7 mouse cellular contexts compared by ENCODE assay signal in the genomic region with DNA sequence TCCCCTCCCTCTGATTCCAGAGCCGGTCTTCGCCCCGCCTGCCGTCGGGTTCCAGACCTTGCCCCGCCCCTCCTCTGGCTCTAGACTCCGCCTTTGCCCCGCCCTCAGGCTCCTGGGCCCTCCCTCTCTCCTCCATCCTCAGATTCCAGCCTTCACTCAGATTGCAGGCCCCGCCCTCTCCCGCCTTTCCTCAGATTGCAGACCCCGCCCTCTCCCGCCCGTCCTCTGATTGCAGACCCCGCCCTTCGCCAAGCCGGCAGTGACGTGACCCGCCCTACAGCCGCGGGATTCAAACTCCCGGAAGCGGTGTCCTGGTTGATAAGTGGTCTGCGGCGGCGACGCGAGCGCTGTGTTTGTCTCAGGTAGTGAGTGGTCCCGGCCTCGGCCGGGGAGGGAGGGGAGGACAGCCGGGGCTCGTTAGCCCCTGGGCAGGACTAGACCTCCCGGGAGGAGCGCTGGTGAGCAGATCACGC. TPM values are rescaled to one million over a fixed set of nuclear protein-coding genes. Genes with fewer than 3 reads are reported as not detected.
DNase-seq lines count a peak whose midpoint lies in the region; ATAC-seq lines count a peak whose summit lies in the region.

A gene (plus strand): TSS at position 292 of the 473 bp plus-strand sequence.

- peak within 1 kb of the TSS; percentile 81 for H3K9ac ChIP-seq in intestine, embryonic 16.5 days (ENCODE audit: low read depth, low read length)
- H3K9ac ChIP-seq in midbrain, embryonic 13.5 days (replicated peaks): peak within 1 kb of the TSS; percentile 61

- H3K4me2 ChIP-seq in intestine, embryonic 16.5 days (ENCODE audit: low read depth, low read length): peak within 1 kb of the TSS; percentile 73
- peak within 1 kb of the TSS; percentile 90 for H3K4me2 ChIP-seq in midbrain, embryonic 13.5 days (replicated peaks)

- under 1% methylated on average over 36 of the region's 36 CpGs for WGBS in intestine, embryonic 16.5 days
- WGBS in limb, embryonic 10.5 days: under 1% methylated on average over 36 of the region's 36 CpGs
- WGBS in midbrain, embryonic 13.5 days: under 1% methylated on average over 35 of the region's 36 CpGs

- H3K27me3 ChIP-seq in intestine, embryonic 16.5 days (replicated peaks; ENCODE audit: control insufficient read depth, insufficient read depth, low read length): no peaks in the 10 kb centered on the region
- H3K27me3 ChIP-seq in limb, embryonic 10.5 days (ENCODE audit: low read depth, poor library complexity, severe bottlenecking): no peaks in the 10 kb centered on the region
- H3K27me3 ChIP-seq in midbrain, embryonic 13.5 days: no peaks in the 10 kb centered on the region

- peak within 1 kb of the TSS; percentile 45 for H3K27ac ChIP-seq in intestine, embryonic 16.5 days (ENCODE audit: low read length)
- H3K27ac ChIP-seq in limb, embryonic 10.5 days: peak within 1 kb of the TSS; percentile 92
- peak within 1 kb of the TSS; percentile 30; the same call in 1 of the 2 replicates for H3K27ac ChIP-seq in midbrain, embryonic 13.5 days

- peak; percentile 95 for ATAC-seq in intestine, embryonic 16.5 days
- peak; percentile 95 for ATAC-seq in midbrain, embryonic 13.5 days

- H3K9me3 ChIP-seq in intestine, embryonic 16.5 days (ENCODE audit: control insufficient read depth, low read length): no peaks in the 10 kb centered on the region
- no peaks in the 10 kb centered on the region for H3K9me3 ChIP-seq in limb, embryonic 10.5 days (replicated peaks)
- no peaks in the 10 kb centered on the region for H3K9me3 ChIP-seq in midbrain, embryonic 13.5 days

- peaks cover 4% of the 10 kb centered on the region; the same call in 1 of the 2 replicates for H3K4me1 ChIP-seq in intestine, embryonic 16.5 days (ENCODE audit: control insufficient read depth, insufficient read depth, low read length)
- peaks cover 22% of the 10 kb centered on the region for H3K4me1 ChIP-seq in limb, embryonic 10.5 days
- peaks cover 26% of the 10 kb centered on the region for H3K4me1 ChIP-seq in midbrain, embryonic 13.5 days (replicated peaks)

- H3K4me3 ChIP-seq in intestine, embryonic 16.5 days (ENCODE audit: low read length): peak within 1 kb of the TSS; percentile 83
- H3K4me3 ChIP-seq in limb, embryonic 10.5 days: peak within 1 kb of the TSS; percentile 81
- peak within 1 kb of the TSS; percentile 72 for H3K4me3 ChIP-seq in midbrain, embryonic 13.5 days (replicated peaks)

- H3K36me3 ChIP-seq in intestine, embryonic 16.5 days (ENCODE audit: control insufficient read depth, insufficient read depth, low read length): no peaks in the 10 kb centered on the region
- H3K36me3 ChIP-seq in limb, embryonic 10.5 days: peaks cover 31% of the 10 kb centered on the region
- no peaks in the 10 kb centered on the region for H3K36me3 ChIP-seq in midbrain, embryonic 13.5 days

- peak; percentile 98 for DNase-seq in adrenal gland, adult 2 months
- DNase-seq in embryo, embryonic 11.5 days (ENCODE audit: low read depth, low spot score): peak; percentile 97
- DNase-seq in gastrocnemius, postnatal 4 days (ENCODE audit: low spot score in 2 of 2): peak; percentile 83 to 96
- DNase-seq in limb, embryonic 10.5 days (ENCODE audit: low spot score): peak; percentile 99
- peak; percentile 76 for DNase-seq in spleen, adult 12 weeks (ENCODE audit: low spot score)

RNA-seq across cellular contexts. Expression of the gene that starts here (rescaled TPM):
- total RNA-seq in adrenal gland, adult 2 months (2021): 1 to 10 TPM in 1 of 2 experiments, under 1 TPM in 1; 0.38 to 1.6 TPM
- polyA plus RNA-seq in adrenal gland, adult 2 months (2012; rRNA removed): 0.12 and 0.44 TPM in 2 replicates
- total RNA-seq in gastrocnemius, postnatal 4 days (2021): 1 to 10 TPM; 7.0 to 8.1 TPM
- polyA plus RNA-seq in intestine, embryonic 16.5 days (2015; fragmentation: Nextera tagmentation; extraction: Ambion mirVana): 21.9 and 22.2 TPM in 2 replicates
- polyA plus RNA-seq in limb, embryonic 10.5 days (2016; fragmentation: Nextera tagmentation; extraction: Ambion mirVana): 27.3 and 33.1 TPM in 2 replicates
- 15.9 and 16.3 TPM in 2 replicates for polyA plus RNA-seq in midbrain, embryonic 13.5 days (2015; fragmentation: Nextera tagmentation; extraction: Ambion mirVana)

Comparison
In these comparisons a context has a peak if more than half of its experiments do, and no peak if none do; other contexts are left out.
1. Peak in every context shown above with its lines: DNase-seq, ATAC-seq, H3K4me3 ChIP-seq and H3K27ac ChIP-seq.
2. RNA of the gene that starts here (polyA plus RNA-seq): 27.3 to 33.1 TPM in limb, embryonic 10.5 days, 21.9 to 22.2 TPM in intestine, embryonic 16.5 days and 15.9 to 16.3 TPM in midbrain, embryonic 13.5 days; 0.12 to 0.44 TPM in adrenal gland, adult 2 months; every median in the first group is over 10 times any median in the second.
3. H3K27ac ChIP-seq: peak in every context shown above with its lines; median percentile 92 in limb, embryonic 10.5 days; 45 in intestine, embryonic 16.5 days; 30 in midbrain, embryonic 13.5 days.